ENCODE assay signal across 26 mouse cellular contexts in genomic region chrX:152158294-152158693, GRCm38 (mm10). TPM values are rescaled to one million over a fixed set of nuclear protein-coding genes. Genes with fewer than 3 reads are reported as not detected.
A peak's percentile ranks its signal among the peaks of the same experiment; 100 is the strongest.
DNase-seq lines count a peak whose midpoint lies in the region; ATAC-seq and TF ChIP-seq lines count a peak whose summit lies in the region.
"Had no signal": no experiment of that assay in that cellular context is flagged by ENCODE, and none has a peak within 500 bp of the region (broad histone marks: within the 10 kb centered on the region; RNA-seq: fewer than 3 reads in every experiment).

No protein-coding gene starts in this region.

- H3K4me1 ChIP-seq in cerebellum, adult 2 months (ENCODE audit: control insufficient read depth, insufficient read depth, low read length): peaks cover 3% of the 10 kb centered on the region; the same call in 1 of the 2 replicates
- no peaks in the 10 kb centered on the region for H3K4me1 ChIP-seq in kidney, postnatal 0 days (replicated peaks; ENCODE audit: insufficient read depth, low read length)
- H3K4me1 ChIP-seq in limb, embryonic 14.5 days (ENCODE audit: control insufficient read depth, insufficient read depth, low read length): no peaks in the 10 kb centered on the region
- no peaks in the 10 kb centered on the region for H3K4me1 ChIP-seq in midbrain, embryonic 13.5 days (replicated peaks)
- H3K4me1 ChIP-seq: embryonic facial prominence, embryonic 10.5 days; embryonic facial prominence, embryonic 12.5 days; forebrain, embryonic 10.5 days; forebrain, embryonic 12.5 days had no signal

- DNase-seq in cerebellum, adult 2 months: no peak
- no peak for DNase-seq in cerebellum, adult 9-10 months
- peak; percentile 25 for DNase-seq in kidney, postnatal 0 days (ENCODE audit: low spot score)
- DNase-seq in kidney, postnatal 10 days: no peak
- DNase-seq in NIH3T3 (ENCODE audit: low read depth): peak; percentile 66
- peak; percentile 43 for DNase-seq in limb, embryonic 14.5 days (ENCODE audit: low spot score)
- DNase-seq: adrenal gland, adult 2 months; adrenal gland, postnatal 10 days; adrenal gland, postnatal 25 days; B cell, adult 2 months; cerebellum, adult 11 months; cerebellum, adult 18-20 months; cerebellum, adult 9-11 months; cerebellum, postnatal 14 days; cerebellum, postnatal 36 days had no signal

- TF ChIP-seq CTCF in cerebellum, adult 2 months (IDR thresholded peaks at IDR 0.05; ENCODE audit: borderline replicate concordance, insufficient read depth, low read depth, low read length): no peak
- TF ChIP-seq CTCF in kidney, postnatal 0 days (IDR thresholded peaks at IDR 0.05; ENCODE audit: low read depth): no peak

- no peaks in the 10 kb centered on the region for H3K27me3 ChIP-seq in cerebellum, adult 2 months (ENCODE audit: control insufficient read depth, insufficient read depth, low read length)
- no peaks in the 10 kb centered on the region for H3K27me3 ChIP-seq in kidney, postnatal 0 days (ENCODE audit: insufficient read depth, low read length)
- H3K27me3 ChIP-seq in limb, embryonic 14.5 days (ENCODE audit: control insufficient read depth, insufficient read depth, low read length): no peaks in the 10 kb centered on the region
- peaks cover 71% of the 10 kb centered on the region for H3K27me3 ChIP-seq in midbrain, embryonic 13.5 days
- H3K27me3 ChIP-seq: CH12.LX had no signal

- no peaks in the 10 kb centered on the region for H3K9me3 ChIP-seq in kidney, postnatal 0 days (replicated peaks; ENCODE audit: low read length)
- H3K9me3 ChIP-seq in limb, embryonic 14.5 days (ENCODE audit: control insufficient read depth, low read length): no peaks in the 10 kb centered on the region
- H3K9me3 ChIP-seq in midbrain, embryonic 13.5 days: no peaks in the 10 kb centered on the region
- H3K9me3 ChIP-seq: embryonic facial prominence, embryonic 10.5 days; embryonic facial prominence, embryonic 12.5 days; forebrain, embryonic 10.5 days; forebrain, embryonic 12.5 days; G1E had no signal

- peak overlapping the region; percentile 59 for H3K27ac ChIP-seq in cerebellum, adult 2 months (ENCODE audit: insufficient read depth, low read length)
- no peak overlapping the region for H3K27ac ChIP-seq in kidney, postnatal 0 days
- no peak overlapping the region for H3K27ac ChIP-seq in limb, embryonic 14.5 days (replicated peaks; ENCODE audit: low read depth, low read length)
- H3K27ac ChIP-seq in midbrain, embryonic 13.5 days: no peak overlapping the region
- H3K27ac ChIP-seq: embryonic facial prominence, embryonic 10.5 days; embryonic facial prominence, embryonic 12.5 days; forebrain, embryonic 10.5 days; forebrain, embryonic 12.5 days had no signal

- no peaks in the 10 kb centered on the region for H3K36me3 ChIP-seq in kidney, postnatal 0 days (ENCODE audit: insufficient read depth, low read length)
- H3K36me3 ChIP-seq in limb, embryonic 14.5 days (ENCODE audit: control insufficient read depth, insufficient read depth, low read length): no peaks in the 10 kb centered on the region
- no peaks in the 10 kb centered on the region for H3K36me3 ChIP-seq in midbrain, embryonic 13.5 days
- H3K36me3 ChIP-seq: embryonic facial prominence, embryonic 10.5 days; embryonic facial prominence, embryonic 12.5 days; forebrain, embryonic 10.5 days; forebrain, embryonic 12.5 days; G1E had no signal

- H3K4me3 ChIP-seq in cerebellum, adult 2 months (replicated peaks; ENCODE audit: insufficient read depth, low read depth, low read length): no peak overlapping the region
- H3K4me3 ChIP-seq in kidney, postnatal 0 days (replicated peaks; ENCODE audit: low read depth, low read length): no peak overlapping the region
- no peak overlapping the region for H3K4me3 ChIP-seq in limb, embryonic 14.5 days (replicated peaks; ENCODE audit: low read length)
- H3K4me3 ChIP-seq in midbrain, embryonic 13.5 days (replicated peaks): no peak overlapping the region
- H3K4me3 ChIP-seq: embryonic facial prominence, embryonic 10.5 days; embryonic facial prominence, embryonic 12.5 days; erythroblast, embryonic 14.5 days; forebrain, embryonic 10.5 days; forebrain, embryonic 12.5 days had no signal

- no peak overlapping the region for H3K9ac ChIP-seq in kidney, postnatal 0 days (ENCODE audit: low read depth, low read length)
- H3K9ac ChIP-seq in limb, embryonic 14.5 days (ENCODE audit: low read depth, low read length, severe bottlenecking): no peak overlapping the region
- H3K9ac ChIP-seq in midbrain, embryonic 13.5 days (replicated peaks): no peak overlapping the region
- H3K9ac ChIP-seq: embryonic facial prominence, embryonic 12.5 days; forebrain, embryonic 12.5 days had no signal

- 75% methylated on average over 3 of the region's 3 CpGs for WGBS in cerebellum, adult 2 months
- WGBS in kidney, postnatal 0 days: 76% methylated on average over 3 of the region's 3 CpGs
- 61% methylated on average over 3 of the region's 3 CpGs for WGBS in limb, embryonic 14.5 days
- 85% methylated on average over 3 of the region's 3 CpGs for WGBS in midbrain, embryonic 13.5 days

- no peak for TF ChIP-seq POLR2A in cerebellum, adult 2 months (IDR thresholded peaks at IDR 0.05; ENCODE audit: borderline replicate concordance, insufficient read depth, low read length)
- TF ChIP-seq POLR2A in limb, embryonic 14.5 days (IDR thresholded peaks at IDR 0.05; ENCODE audit: borderline replicate concordance, extremely low read depth, insufficient read depth, insufficient read length): no peak

- H3K4me2 ChIP-seq in kidney, postnatal 0 days (ENCODE audit: low read length): no peak overlapping the region
- H3K4me2 ChIP-seq in limb, embryonic 14.5 days (replicated peaks; ENCODE audit: low read depth, low read length, severe bottlenecking): no peak overlapping the region
- no peak overlapping the region for H3K4me2 ChIP-seq in midbrain, embryonic 13.5 days (replicated peaks)
- H3K4me2 ChIP-seq: embryonic facial prominence, embryonic 12.5 days; forebrain, embryonic 12.5 days had no signal

- ATAC-seq in kidney, postnatal 0 days (replicated peaks; ENCODE audit: low FRiP score, low read depth): no peak
- ATAC-seq in limb, embryonic 14.5 days (ENCODE audit: low FRiP score, low read depth): peak; percentile 34; the same call in 1 of the 2 replicates
- no peak for ATAC-seq in midbrain, embryonic 13.5 days
- ATAC-seq: CD4-positive, CD25-positive, alpha-beta regulatory T cell, adult 4 months; forebrain, embryonic 14.5 days; forebrain, embryonic 16.5 days had no signal

RNA-seq across cellular contexts. Expression of gene Iqsec2, which starts 14.2 kb away (rescaled TPM):
- polyA plus RNA-seq in cerebellum, adult 2 months (2012; rRNA removed): 79.8 and 84.7 TPM in 2 replicates
- 10.3 and 11.0 TPM in 2 replicates for polyA plus RNA-seq in kidney, postnatal 0 days (2015; fragmentation: Nextera tagmentation; extraction: Ambion mirVana)
- 9.1 and 11.5 TPM in 2 replicates for polyA plus RNA-seq in limb, embryonic 14.5 days (2012; rRNA removed)
- polyA plus RNA-seq in limb, embryonic 14.5 days (2014; fragmentation: Nextera tagmentation; extraction: Ambion mirVana): 4.3 TPM in 2 replicates
- polyA plus RNA-seq in midbrain, embryonic 13.5 days (2015; fragmentation: Nextera tagmentation; extraction: Ambion mirVana): 3.2 TPM in 2 replicates

Comparison
In these comparisons a context has a peak if more than half of its experiments do, and no peak if none do; other contexts are left out.
1. DNase-seq: peak in kidney, postnatal 0 days (single experiment), NIH3T3 (single experiment) and limb, embryonic 14.5 days (single experiment); none in cerebellum, adult 2 months (0 of 2), cerebellum, adult 9-10 months (single experiment) and kidney, postnatal 10 days (single experiment).